Mouse (Mus musculus): ENCODE measurements around the gene Trim44.

The Trim44 gene

GRCm38 (mm10) chr2:102407363-102408184, at the start of gene Trim44:
TSS of gene Trim44 (minus strand) at chr2:102407828.
- no peak for DNase-seq (ENCODE audit: low spot score)

- no peak for DNase-seq (ENCODE audit: low spot score)
Measured at GRCm38 (mm10) chr2:102455126-102455525, 47.5 kb upstream of the Trim44 start.

DNA sequence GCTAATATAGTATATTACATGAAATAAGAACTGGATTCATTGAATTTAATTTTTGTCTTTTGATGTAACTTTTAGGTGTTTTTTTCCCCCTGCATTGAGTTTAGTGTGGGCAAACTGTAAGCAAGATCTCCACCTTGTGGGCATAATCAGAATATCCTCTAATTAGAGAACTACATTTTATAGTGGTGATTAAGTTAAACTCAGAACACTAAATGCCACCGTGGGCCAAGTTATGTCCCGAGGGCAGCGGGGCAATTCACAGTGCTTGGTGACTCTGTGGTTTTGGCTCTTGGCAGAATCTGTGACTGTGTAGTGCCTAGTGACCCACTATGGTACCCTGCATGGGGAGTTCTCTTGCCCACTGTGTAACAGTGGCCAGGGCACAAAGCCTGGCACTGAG, 45.8 kb upstream of the Trim44 start:
- no peak for DNase-seq (ENCODE audit: low spot score)

- peak; percentile 72 for DNase-seq (ENCODE audit: low spot score)
Measured at GRCm38 (mm10) chr2:102451671-102452549, 44.3 kb upstream of the Trim44 start, which contains the start of gene Fjx1. TSS of gene Fjx1 (minus strand) at chr2:102452499.

- DNase-seq (ENCODE audit: low spot score) = peak; percentile 68
Measured at GRCm38 (mm10) chr2:102450761-102451670, 43.4 kb upstream of the Trim44 start.

DNA sequence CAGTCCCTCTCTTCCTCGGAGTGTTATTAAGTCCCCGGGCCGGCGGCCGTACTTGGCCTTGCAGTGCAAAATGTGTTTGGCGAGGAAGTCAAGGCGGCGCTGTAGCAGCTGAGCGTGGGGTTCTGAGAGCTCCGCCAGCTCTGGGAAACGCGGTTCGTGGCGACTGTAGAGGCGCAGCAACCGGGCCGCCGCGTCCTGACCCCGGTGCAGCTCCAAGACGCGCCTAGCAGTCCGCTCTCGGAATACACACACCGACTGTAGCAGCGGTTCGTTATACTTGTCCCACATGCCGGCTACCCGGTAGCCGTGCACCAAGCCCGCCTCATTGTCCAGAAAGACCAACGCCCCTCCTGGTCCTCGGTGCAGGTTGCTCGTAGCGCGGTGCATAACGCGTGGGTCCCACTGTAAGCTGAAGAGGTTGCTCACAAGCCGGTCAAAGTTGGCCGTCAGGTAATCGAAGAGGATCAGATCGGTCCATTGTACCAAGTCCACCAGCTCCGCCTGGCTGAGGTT, 42.7 kb upstream of the Trim44 start:
- peak; percentile 70 for DNase-seq (ENCODE audit: low spot score)

- peak; percentile 43 for DNase-seq (ENCODE audit: low spot score)
Measured at GRCm38 (mm10) chr2:102449630-102450247, 42.1 kb upstream of the Trim44 start.

- DNase-seq (ENCODE audit: low spot score) = no peak
Measured at GRCm38 (mm10) chr2:102449056-102449455, 41.4 kb upstream of the Trim44 start.

GRCm38 (mm10) chr2:102447831-102448230, 40.2 kb upstream of the Trim44 start:
- DNase-seq (ENCODE audit: low spot score) = no peak

- no peak for DNase-seq (ENCODE audit: low spot score)
Measured at GRCm38 (mm10) chr2:102446851-102447250, 39.2 kb upstream of the Trim44 start.

- DNase-seq (ENCODE audit: low spot score) = no peak
Measured at GRCm38 (mm10) chr2:102437357-102438030, 29.9 kb upstream of the Trim44 start.

- DNase-seq (ENCODE audit: low spot score) = no peak
Measured at GRCm38 (mm10) chr2:102433879-102434278, 26.3 kb upstream of the Trim44 start.

GRCm38 (mm10) chr2:102431084-102431483, 23.5 kb upstream of the Trim44 start:
- no peak for DNase-seq (ENCODE audit: low spot score)

- no peak for DNase-seq (ENCODE audit: low spot score)
Measured at GRCm38 (mm10) chr2:102427974-102428373, 20.3 kb upstream of the Trim44 start.

DNA sequence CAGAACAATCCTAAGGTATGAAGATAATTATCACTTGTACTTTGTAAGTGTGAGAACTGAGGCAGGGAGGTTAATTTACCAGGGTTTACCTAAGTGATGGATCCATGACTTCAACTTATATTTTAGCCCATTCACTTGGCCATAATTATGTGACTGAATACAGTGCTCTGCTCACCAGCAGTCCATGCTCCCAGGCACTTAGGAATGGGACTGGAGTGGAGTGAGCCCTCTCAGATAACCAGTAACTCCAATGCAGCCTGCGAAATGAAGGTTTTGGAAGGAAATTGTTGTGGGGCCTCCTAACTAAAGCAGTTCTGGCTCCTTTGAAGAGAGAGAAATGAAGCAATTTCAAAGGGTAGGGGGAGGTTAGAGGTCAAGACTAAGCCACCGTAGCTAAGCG, 18.8 kb upstream of the Trim44 start:
- no peak for DNase-seq (ENCODE audit: low spot score)

GRCm38 (mm10) chr2:102416149-102416743, 8.6 kb upstream of the Trim44 start:
- peak; percentile 58 for DNase-seq (ENCODE audit: low spot score)

DNA sequence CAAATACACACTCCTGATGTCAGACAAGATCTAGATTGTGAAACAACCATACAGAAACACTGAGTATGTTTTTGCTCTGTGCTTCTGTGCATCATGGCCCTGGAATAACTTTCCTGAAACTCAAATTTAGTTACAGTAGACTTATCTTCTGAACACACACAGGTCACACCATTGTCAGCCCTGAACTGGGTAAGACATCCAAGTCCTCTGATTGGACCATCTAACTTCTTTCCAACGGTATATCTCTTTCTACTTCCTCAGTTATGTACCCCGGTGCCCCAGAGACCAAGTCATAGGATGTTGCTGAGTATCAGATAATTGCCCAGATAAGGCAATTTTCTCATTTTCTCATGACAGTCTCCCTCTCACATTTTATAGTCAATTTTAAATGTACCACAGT, 5.1 kb upstream of the Trim44 start:
- DNase-seq (ENCODE audit: low spot score) = no peak

GRCm38 (mm10) chr2:102410615-102411014, 3.0 kb upstream of the Trim44 start:
- DNase-seq (ENCODE audit: low spot score) = no peak

DNA sequence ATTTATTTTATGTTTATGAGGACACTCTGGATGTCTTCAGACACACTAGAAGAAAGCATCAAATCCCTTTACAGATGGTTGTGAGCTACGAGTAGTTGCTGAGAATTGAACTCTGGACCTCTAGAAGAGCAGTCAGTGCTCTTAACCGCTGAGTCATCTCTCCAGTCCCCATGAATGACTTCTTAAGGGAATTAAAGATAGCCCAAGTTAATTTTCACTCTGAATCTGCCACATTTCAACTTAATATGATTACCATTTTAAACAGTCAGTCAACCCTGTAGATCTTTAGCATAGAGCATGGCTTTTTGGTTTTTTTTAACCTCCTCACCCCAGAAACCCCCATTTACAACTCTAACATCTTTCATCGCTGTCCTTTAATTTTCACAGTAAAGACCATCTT, 2.1 kb upstream of the Trim44 start:
- DNase-seq (ENCODE audit: low spot score) = no peak
